Mouse (Mus musculus): ENCODE data around the gene 0610037L13Rik.

Gene 0610037L13Rik

DNA sequence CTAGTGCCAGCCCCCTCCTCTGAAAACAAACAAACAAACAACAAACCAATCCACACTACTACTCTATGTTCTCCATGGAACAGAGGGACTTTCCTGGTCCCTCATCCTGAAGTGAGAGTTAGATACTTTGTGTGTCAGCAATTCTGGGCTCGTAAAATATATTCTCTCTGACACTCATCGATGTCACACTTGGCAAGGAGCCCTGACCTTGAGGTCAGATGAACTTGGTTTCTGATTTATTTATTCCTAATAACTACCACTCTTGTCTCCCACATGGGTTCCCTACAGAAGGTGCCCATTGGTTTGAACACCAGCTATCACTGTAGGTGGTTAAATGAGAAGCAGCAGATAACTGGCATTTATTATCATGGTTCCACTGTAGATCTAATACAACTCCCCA lies 30.7 kb downstream of the 0610037L13Rik start:
- DNase-seq (ENCODE audit: low spot score), result no peak

GRCm38 (mm10) chr4:107921152-107921695 lies 31.6 kb downstream of the 0610037L13Rik start:
- DNase-seq (ENCODE audit: low spot score), result no peak

DNA sequence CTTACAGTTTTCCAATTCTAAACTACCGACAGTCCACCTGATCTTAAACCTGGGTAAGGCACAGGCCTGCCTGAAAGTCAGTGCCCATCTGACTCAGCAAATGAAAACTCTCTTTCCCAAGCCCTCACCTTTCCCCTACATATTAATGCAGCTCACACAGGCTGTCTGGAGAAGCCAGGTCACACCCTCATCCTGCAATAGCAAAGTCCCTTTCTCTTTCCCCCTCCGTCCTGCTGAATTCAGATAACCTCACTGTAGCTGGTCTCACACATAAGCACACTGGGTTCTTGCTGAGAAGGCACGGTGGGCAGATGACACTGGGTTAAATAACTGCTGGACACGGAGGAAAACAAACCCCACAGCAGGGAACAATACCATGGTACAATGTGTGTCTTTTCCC lies 32.3 kb downstream of the 0610037L13Rik start:
- DNase-seq (ENCODE audit: low spot score), result no peak

GRCm38 (mm10) chr4:107923145-107923802 lies 33.7 kb downstream of the 0610037L13Rik start, which contains the start of gene Cpt2:
TSS of gene Cpt2 (minus strand) at chr4:107923610.
- DNase-seq (ENCODE audit: low spot score), result peak; percentile 99

DNA sequence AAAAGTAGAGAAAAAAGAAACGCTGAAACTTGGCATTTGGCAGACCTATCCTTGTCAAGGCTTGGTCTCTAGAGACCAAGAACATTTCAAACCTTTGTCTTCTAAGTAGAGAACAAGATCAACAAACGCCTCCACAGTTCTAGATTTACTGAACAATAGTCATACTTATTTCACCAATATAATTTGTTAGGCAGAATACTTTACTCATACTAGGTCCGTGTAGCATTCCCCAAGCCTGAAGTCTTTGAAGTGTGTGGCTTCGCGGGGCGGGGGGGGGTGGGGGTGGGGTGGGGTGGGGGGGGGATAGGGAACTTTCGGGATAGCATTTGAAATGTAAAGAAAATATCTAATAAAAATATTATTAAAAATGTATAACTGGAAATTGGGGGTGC lies 34.2 kb downstream of the 0610037L13Rik start:
- DNase-seq (ENCODE audit: low spot score), result no peak

DNA sequence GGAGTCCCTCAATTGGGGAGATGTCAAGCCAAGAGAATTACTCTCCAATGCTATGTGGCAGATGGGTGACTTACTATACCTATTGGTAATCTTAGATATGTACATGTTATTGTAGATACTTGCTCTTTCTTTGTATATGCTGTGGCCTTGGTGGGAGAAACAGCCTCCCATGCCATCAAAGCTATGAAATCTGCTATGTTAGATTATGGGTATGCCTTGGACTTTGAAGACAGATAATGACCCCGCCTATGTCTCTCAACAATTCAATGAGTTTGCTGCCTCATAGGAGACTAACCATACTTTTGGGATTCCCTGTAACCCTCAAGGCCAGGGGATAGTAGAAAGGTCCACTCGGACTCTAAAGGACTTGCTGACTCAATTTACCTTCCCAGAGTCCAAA lies 38.7 kb downstream of the 0610037L13Rik start:
- no peak for DNase-seq (ENCODE audit: low spot score)

GRCm38 (mm10) chr4:107928726-107929125 lies 39.1 kb downstream of the 0610037L13Rik start:
- no peak for DNase-seq (ENCODE audit: low spot score)

DNA sequence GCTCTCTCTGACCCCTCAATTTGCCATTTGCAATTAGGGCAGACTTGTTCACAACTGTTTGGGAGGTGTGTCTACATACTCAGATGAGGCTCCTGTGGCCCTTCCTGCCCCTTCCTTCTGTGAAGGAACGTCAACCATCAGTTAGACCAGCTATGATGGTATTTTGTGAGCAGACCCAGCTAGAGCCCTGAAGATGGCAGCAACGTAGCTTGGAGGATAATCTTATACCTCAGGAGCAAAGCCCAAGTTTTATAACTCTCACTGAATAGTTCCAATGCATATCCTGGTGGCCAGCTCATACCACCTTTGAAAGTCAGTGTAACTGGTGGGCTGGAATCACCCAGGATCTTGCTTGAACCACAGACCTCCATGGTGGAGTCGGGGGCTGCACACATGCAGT lies 41.8 kb downstream of the 0610037L13Rik start:
- no peak for DNase-seq (ENCODE audit: low spot score)

- DNase-seq (ENCODE audit: low spot score), result no peak
These were observed 43.6 kb downstream of the 0610037L13Rik start for GRCm38 (mm10) chr4:107933239-107933638.

DNA sequence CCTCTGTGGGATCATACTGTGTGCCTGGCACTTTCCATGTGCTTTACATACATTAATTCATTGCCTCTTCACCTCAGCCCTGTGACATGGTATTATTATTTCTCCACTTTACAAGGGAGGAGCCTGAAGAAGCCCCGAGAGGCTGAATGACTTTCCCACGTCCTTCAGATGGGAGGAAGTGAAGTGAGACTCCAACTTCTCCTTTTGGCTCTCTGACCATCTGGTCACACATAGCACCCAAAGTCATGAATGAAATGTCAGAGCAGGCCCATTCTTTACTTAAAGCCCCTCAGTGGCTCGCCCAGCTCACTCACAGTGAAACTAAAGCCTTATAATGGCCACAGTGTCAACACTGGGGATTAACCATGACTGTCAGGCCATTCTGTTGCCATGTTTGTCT lies 45.6 kb downstream of the 0610037L13Rik start:
- no peak for DNase-seq (ENCODE audit: low spot score)

- peak; percentile 77 for DNase-seq (ENCODE audit: low spot score)
These were observed 47.7 kb downstream of the 0610037L13Rik start for GRCm38 (mm10) chr4:107937338-107937737.

DNA sequence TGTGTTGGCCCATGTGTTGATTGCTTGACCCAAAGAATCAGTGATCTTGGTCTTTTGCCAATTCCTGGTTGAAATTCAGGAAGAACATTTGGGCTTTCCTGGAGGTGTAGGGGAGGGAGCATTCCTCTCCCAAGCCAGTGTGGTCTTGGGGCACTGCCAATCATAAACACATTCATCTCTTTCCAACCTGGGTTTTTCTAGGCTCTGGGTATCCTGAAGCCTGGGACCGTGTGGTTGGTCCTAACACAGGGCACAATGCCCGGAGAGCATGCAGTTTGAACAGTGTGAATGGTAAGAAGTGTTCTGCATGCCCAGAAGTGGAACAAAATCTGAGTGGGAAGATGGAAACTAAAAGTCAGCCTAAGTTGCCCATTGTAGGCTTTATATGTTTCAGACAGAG lies 48.5 kb downstream of the 0610037L13Rik start:
- no peak for DNase-seq (ENCODE audit: low spot score)

DNA sequence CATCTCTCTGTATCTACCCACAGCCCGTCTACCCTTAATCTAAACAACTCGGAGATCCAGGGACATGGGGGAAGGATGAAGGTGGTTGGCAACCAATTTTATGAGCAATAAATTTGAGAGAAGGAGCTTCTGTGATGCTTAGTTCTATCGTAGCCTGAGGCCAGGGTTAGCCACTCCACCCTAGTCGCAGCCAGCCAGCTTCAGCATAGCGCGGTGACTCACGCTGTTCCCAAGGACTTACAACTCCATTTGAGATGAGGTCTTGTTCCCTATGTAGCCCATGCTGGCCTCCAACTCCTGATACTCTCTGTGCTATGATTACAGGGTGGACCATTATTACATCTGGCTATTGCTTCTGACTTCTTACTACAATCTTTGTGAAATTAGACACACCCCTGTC lies 53.1 kb downstream of the 0610037L13Rik start:
- no peak for DNase-seq (ENCODE audit: low spot score)

DNA sequence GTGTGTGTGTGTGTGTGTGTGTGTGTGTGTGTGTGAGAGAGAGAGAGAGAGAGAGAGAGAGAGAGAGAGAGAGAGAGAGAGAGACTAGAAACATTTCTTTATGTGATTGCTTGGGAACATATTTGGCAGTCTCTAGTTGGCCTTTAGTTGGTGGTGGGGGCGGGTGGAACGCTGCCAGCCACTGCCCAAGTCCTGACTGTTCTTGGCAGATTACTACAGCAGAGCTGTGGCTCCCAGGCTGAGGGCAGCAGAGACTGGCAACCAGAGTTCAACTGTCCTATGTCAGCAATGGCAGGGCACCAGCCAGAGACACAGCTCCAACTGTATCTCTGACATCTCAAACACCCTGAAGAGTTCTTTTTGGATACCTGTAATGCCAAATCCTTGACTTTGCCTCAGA lies 54.5 kb downstream of the 0610037L13Rik start:
- no peak for DNase-seq (ENCODE audit: low spot score)
